Mouse (Mus musculus) myocyte (in vitro differentiated cells): ENCODE data around the gene Gm21988. TPM values are rescaled to one million over a fixed set of nuclear protein-coding genes. Genes with fewer than 3 reads are reported as not detected.

Source experiments
- H3K27me3 ChIP-seq: one replicate; pipeline ENCODE4 v1.6.1; 2011; ENCODE audit not compliant: control insufficient read depth, insufficient read depth, insufficient read length
- H3K36me3 ChIP-seq: one replicate; pipeline ENCODE4 v1.6.1; 2011; ENCODE audit not compliant: control insufficient read depth, insufficient read depth
- H3K4me2 ChIP-seq: one replicate; pipeline ENCODE4 v1.6.1; 2011; ENCODE audit warnings: low read depth, control low read depth
- H3K4me3 ChIP-seq: one replicate; pipeline ENCODE4 v1.5.1; 2011; ENCODE audit warnings: mild to moderate bottlenecking, control low read depth, moderate library complexity
- H3K79me2 ChIP-seq: one replicate; pipeline ENCODE4 v1.6.1; 2011; ENCODE audit not compliant: control insufficient read depth, insufficient read depth
- H3ac ChIP-seq: one replicate; pipeline ENCODE4 v1.6.1; 2011; ENCODE audit not compliant: control insufficient read depth, insufficient read length
- CEBPB ChIP-seq: IDR thresholded peaks from 2 replicates; pipeline ENCODE4 v1.6.1; 2011; ENCODE audit warnings: mild to moderate bottlenecking, moderate library complexity; ENCODE audit not compliant: poor library complexity, insufficient read depth, severe bottlenecking
- E2F4 ChIP-seq: IDR thresholded peaks from one replicate; pipeline ENCODE4 v1.6.1; 2011; ENCODE audit warnings: mild to moderate bottlenecking, control low read depth, moderate library complexity; ENCODE audit not compliant: insufficient read depth
- MAX ChIP-seq: IDR thresholded peaks from one replicate; pipeline ENCODE4 v1.6.1; 2011; ENCODE audit warnings: low read depth, mild to moderate bottlenecking, control low read depth
- MYOD1 ChIP-seq, 3 experiments: IDR thresholded peaks; one replicate each; pipeline ENCODE4 v1.6.1; 2011; ENCODE audit warnings: control low read depth in 2 of 3, low read depth in 2 of 3, mild to moderate bottlenecking in 2 of 3, moderate library complexity in 1 of 3; ENCODE audit not compliant: insufficient read length in 2 of 3, control insufficient read depth in 1 of 3
- MYOG ChIP-seq, 3 experiments: IDR thresholded peaks; one replicate each; pipeline ENCODE4 v1.6.1; 2011; ENCODE audit warnings: control low read depth in 2 of 3, low read depth in 2 of 3, mild to moderate bottlenecking in 2 of 3; ENCODE audit not compliant: insufficient read length in 2 of 3, control insufficient read depth in 1 of 3, insufficient read depth in 1 of 3
- POLR2A ChIP-seq: IDR thresholded peaks from one replicate; pipeline ENCODE4 v1.6.1; 2011; ENCODE audit warnings: low read depth, mild to moderate bottlenecking, control low read depth, moderate library complexity; ENCODE audit not compliant: insufficient read length
- POLR2AphosphoS2 ChIP-seq: IDR thresholded peaks from one replicate; pipeline ENCODE4 v1.6.1; 2011; ENCODE audit warnings: low read depth, control low read depth; ENCODE audit not compliant: insufficient read length
- REST ChIP-seq: IDR thresholded peaks from one replicate; pipeline ENCODE4 v1.6.1; 2011; ENCODE audit warnings: mild to moderate bottlenecking, control low read depth, moderate library complexity; ENCODE audit not compliant: insufficient read depth, insufficient read length
- SRF ChIP-seq: IDR thresholded peaks from one replicate; pipeline ENCODE4 v1.6.1; 2011; ENCODE audit warnings: low read depth; ENCODE audit not compliant: control insufficient read depth, insufficient read length
- TCF12 ChIP-seq: IDR thresholded peaks from one replicate; pipeline ENCODE4 v1.6.1; 2011; ENCODE audit warnings: mild to moderate bottlenecking, control low read depth; ENCODE audit not compliant: poor library complexity, insufficient read depth, severe bottlenecking
- TCF3 ChIP-seq: IDR thresholded peaks from one replicate; pipeline ENCODE4 v1.6.1; 2011; ENCODE audit warnings: low read depth, control low read depth; ENCODE audit not compliant: insufficient read length
- USF1 ChIP-seq: IDR thresholded peaks from one replicate; pipeline ENCODE4 v1.6.1; 2011; ENCODE audit warnings: low read depth, mild to moderate bottlenecking, control low read depth, moderate library complexity
- polyA plus RNA-seq: library from polyadenylated mRNA; unstranded; fragments of >200 nt; fragmentation: generic; extraction: Trizol; gene quantifications from one replicate; pipeline ENCODE4 v1.2.1, GENCODE M21; 2012; ENCODE audit warnings: missing spikeins

Gene Gm21988
- polyA plus RNA-seq, 1 experiment, result 9.2 TPM

DNA sequence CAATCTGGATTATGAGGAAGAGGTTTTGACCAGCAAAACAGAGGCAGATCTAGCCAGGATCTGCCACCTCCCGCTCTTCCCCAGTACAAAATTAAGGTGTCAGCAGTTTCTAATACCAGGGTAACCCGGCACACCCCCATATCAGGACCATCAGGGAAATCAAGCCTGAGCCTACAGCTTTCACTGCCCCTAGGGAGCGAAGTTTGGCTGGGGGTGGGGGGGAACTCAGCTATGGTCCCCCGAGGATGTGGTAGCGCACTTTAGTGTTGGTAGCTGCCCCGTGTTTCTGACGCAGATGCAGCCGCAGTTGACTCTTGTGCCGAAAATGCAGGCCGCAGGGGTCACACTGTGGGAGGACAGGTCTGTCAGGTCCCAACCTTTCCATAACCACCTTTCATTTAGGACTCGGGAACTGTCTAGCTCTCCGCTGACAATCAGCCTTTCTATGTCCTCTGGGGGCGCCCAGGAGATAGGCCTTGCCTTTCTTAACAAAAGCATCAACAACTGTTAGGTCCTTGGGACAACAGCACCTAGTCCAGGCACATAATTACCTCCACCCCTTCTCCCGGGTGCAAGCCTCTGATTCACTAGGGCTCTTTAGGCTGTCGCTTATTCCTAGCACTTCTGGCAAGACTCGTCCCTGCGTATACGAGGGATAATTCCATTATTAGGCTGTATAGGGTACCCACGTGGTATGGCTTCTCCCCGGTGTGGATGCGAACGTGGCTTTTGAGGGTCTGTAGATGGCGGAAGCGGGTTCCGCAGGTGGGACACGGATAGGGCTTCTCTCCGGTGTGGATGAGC, 13.6 kb downstream of the Gm21988 start:
- Histone ChIP-seq H3K36me3 (no peaks in the 10 kb centered on the region), H3K4me2 (no peak overlapping the region), H3ac (no peak overlapping the region), H3K4me3 (no peak overlapping the region), H3K27me3 (no peaks in the 10 kb centered on the region), H3K79me2 (peaks cover 8% of the 10 kb centered on the region)
- no peak for TF ChIP-seq TCF12
- no peak for TF ChIP-seq POLR2AphosphoS2
- no peak for TF ChIP-seq TCF3
- TF ChIP-seq USF1, result no peak
- no peak for TF ChIP-seq POLR2A
- TF ChIP-seq SRF, result no peak

DNA sequence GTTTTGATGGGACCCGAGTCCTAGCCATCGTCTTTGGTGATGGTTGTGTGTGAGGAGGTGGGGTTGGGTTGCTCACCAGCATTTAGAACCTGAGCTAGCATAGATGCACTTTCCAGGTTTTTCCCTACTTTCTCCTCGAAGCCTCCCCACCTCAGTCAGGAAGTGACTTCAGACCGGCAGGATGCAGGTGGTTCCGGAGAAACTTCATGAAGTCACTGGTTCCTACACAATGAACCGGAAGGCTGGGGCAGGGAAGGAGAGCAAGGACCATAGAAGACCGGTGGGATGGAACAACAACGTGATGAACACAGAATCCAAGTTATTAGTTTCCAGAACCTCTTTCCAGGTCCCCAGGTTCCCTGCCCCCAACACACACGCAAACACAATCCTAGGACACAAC, 15.9 kb downstream of the Gm21988 start:
- Histone ChIP-seq H3K4me3 (no peak overlapping the region), H3K27me3 (no peaks in the 10 kb centered on the region), H3K4me2 (no peak overlapping the region), H3ac (no peak overlapping the region), H3K36me3 (no peaks in the 10 kb centered on the region), H3K79me2 (peaks cover 7% of the 10 kb centered on the region)
- no peak for TF ChIP-seq MYOD1 (IDR thresholded peaks at IDR 0.05; ENCODE audit: control insufficient read depth in 1 of 3, insufficient read length in 2 of 3, low read depth in 2 of 3)
- no peak for TF ChIP-seq USF1
- TF ChIP-seq MAX, result no peak
- no peak for TF ChIP-seq POLR2A
- TF ChIP-seq SRF, result no peak
- TF ChIP-seq TCF12, result no peak
- TF ChIP-seq REST, result no peak
- no peak for TF ChIP-seq CEBPB

DNA sequence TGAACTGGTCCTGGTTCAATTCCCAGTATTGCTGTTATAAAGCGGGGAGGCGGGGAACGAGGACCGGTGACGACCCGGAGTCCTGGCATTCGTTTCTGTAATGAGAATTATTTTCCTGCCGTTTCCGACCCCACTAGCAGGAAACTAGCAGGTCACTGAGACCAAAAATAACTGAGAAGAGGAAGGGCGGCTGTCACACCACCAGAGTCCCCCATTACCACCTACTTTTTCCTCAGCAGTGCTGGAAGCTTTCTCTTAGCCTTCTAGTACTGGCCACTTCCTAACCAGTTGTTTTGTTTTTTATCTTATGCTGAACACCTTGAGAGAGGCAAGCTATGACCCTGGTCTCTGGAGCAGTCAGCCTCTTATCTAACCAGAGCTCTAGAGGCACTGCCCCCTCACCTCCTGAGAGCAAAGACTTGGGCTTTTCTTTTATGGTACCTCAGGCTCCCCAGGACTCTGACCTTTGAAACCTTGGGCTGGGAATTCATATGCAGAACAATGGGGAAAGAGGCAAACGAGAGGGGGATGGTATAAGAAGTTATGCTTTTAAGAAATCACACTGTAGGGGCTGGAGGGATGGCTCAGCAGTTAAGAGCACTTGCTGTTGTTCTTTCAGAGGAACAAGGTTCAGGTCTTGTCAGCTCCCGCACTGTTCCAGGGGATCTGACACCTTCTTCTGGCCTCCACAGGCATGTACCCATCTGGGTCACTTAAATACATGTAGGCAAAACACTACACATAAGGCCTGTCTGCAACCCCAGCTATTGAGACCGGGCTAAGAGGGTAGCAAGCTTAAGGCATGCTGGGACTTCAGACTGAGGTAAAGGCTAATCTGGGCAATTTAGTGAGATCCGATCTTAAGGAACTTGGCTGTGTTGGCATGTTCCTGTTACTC, 17.8 kb downstream of the Gm21988 start:
- Histone ChIP-seq H3K79me2 (no peaks in the 10 kb centered on the region), H3K4me2 (peak overlapping the region; percentile 100), H3K36me3 (no peaks in the 10 kb centered on the region), H3ac (peak overlapping the region; percentile 0), H3K27me3 (no peaks in the 10 kb centered on the region), H3K4me3 (peak overlapping the region; percentile 59)
- TF ChIP-seq POLR2AphosphoS2 (no peak), SRF (no peak), TCF12 (no peak), REST (no peak), TCF3 (no peak), USF1 (no peak), CEBPB (no peak), MYOG (IDR thresholded peaks at IDR 0.05; ENCODE audit: control insufficient read depth in 1 of 3, insufficient read depth in 1 of 3, insufficient read length in 2 of 3, low read depth in 2 of 3) (no peak), E2F4 (no peak), MYOD1 (IDR thresholded peaks at IDR 0.05; ENCODE audit: control insufficient read depth in 1 of 3, insufficient read length in 2 of 3, low read depth in 2 of 3) (no peak), MAX (no peak), POLR2A (no peak)

DNA sequence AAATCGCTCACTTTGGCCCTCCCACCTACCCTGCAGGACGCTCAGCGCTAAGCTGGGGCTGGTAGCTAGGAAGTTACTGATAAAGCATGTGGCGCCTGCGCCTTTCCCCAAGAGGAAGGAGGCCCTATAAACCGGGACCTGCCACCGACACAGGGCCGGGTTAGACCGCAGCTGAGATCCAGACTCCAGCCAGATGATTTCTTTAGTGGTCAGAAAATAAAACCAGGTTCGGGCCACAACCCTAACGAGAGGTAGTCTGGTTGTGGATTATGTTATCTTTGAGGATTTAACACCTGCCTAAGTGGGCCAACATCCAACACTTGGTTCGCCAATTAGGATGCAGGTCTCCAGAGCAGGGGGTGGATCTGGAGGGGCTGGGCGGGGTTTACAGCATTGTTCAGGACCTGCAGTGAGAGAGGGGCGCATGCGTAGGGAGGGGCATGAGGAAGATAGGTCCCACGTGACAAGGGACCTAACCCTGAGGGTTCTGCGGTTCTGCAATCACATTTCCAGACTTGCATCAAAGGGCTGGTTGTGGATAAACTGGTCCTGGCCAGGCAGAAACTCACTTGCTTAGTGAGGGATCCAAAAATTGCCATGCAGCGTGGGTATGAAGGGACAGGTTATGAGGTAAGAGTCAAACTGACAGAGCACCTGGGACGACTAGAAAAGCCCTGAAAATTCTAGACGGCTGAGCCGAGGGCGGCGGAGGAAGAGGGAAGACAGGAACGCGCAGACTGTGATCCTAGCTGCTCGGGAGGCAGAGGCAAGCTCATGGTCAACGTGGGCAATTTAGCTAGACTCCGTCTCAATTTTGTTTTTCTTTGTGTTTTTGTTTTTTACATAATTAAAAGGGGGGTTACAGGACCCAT, 18.7 kb downstream of the Gm21988 start, which contains the start of gene Slc16a13:
Gene Slc16a13 (minus strand): TSS at position 334 of the 872 bp plus-strand sequence.
- Histone ChIP-seq H3K4me2 (peak within 1 kb of the TSS; percentile 100), H3K36me3 (no peaks in the 10 kb centered on the region), H3K27me3 (no peaks in the 10 kb centered on the region), H3ac (peak within 1 kb of the TSS; percentile 0), H3K4me3 (peak within 1 kb of the TSS; percentile 59), H3K79me2 (no peaks in the 10 kb centered on the region)
- TF ChIP-seq MAX (no peak), POLR2AphosphoS2 (peak; percentile 97), USF1 (peak; percentile 94), POLR2A (peak; percentile 90), TCF3 (no peak), CEBPB (no peak), TCF12 (no peak)
